Mouse (Mus musculus) testis, postnatal 10 days (tissue): ENCODE measurements around the gene Robo3.

Experiments
- DNase-seq: peaks from one replicate; pipeline ENCODE4 v3.0.0; 2021; ENCODE audit warnings: low spot score

The Robo3 gene

GRCm38 (mm10) chr9:37368081-37368830, 64.8 kb downstream of the Robo3 start:
- DNase-seq: no peak

GRCm38 (mm10) chr9:37367301-37368080, 65.6 kb downstream of the Robo3 start, which contains the start of gene Hepacam:
Gene Hepacam (plus strand): TSS chr9:37367351.
- no peak for DNase-seq

GRCm38 (mm10) chr9:37365706-37366105, 67.3 kb downstream of the Robo3 start:
- DNase-seq: no peak
